8 mouse cellular contexts compared by ENCODE assay signal in genomic region chr7:135641698-135642507, GRCm38 (mm10).
DNase-seq lines count a peak whose midpoint lies in the region; ATAC-seq and TF ChIP-seq lines count a peak whose summit lies in the region.

No protein-coding gene starts in this region.

- in situ Hi-C loops in ES-E14 (cut with MboI; ENCODE audit: low sequenced_read_pairs in 2 of 2, unreplicated experiment in 2 of 2), result no loop called here

- peak; percentile 55 for DNase-seq in heart, postnatal 4 days
- no peak for DNase-seq in heart, embryonic 10.5 days (ENCODE audit: low spot score)
- DNase-seq in ES-E14 (ENCODE audit: low read depth, low spot score), result peak; percentile 56
- peak; percentile 63 for DNase-seq in cerebellum, adult 9-11 months
- DNase-seq in frontal cortex, postnatal 14 days (ENCODE audit: low spot score in 2 of 2), result peak; percentile 61 to 65
- peak; percentile 75 for DNase-seq in layer of hippocampus, postnatal 36 days
- peak; percentile 85 for DNase-seq in midbrain, embryonic 14.5 days
- no peak for DNase-seq in c-Kit-positive CD71-positive TER-119-positive erythroid progenitor cells, embryonic 14.5 days (ENCODE audit: low spot score)

- no peak overlapping the region for H3K9ac ChIP-seq in ES-E14 (ENCODE audit: insufficient read depth, low read depth, low read length, poor library complexity, severe bottlenecking)
- no peak overlapping the region for H3K9ac ChIP-seq in midbrain, embryonic 14.5 days (replicated peaks; ENCODE audit: low read length)

- peak; percentile 37; the same call in 1 of the 2 replicates for ATAC-seq in midbrain, embryonic 14.5 days (ENCODE audit: low FRiP score, low TSS enrichment)

- no peak overlapping the region for H3K4me2 ChIP-seq in midbrain, embryonic 14.5 days (ENCODE audit: low read length)

- H3K4me1 ChIP-seq in heart, embryonic 10.5 days, result no peaks in the 10 kb centered on the region
- H3K4me1 ChIP-seq in ES-E14 (ENCODE audit: control insufficient read depth in 2 of 2, insufficient read depth in 2 of 2, low read length in 2 of 2, poor library complexity in 1 of 2), result peaks cover 0 to 12% of the 10 kb centered on the region in 2 experiments; a peak in 1 of 4 replicates
- peaks cover 4% of the 10 kb centered on the region; the same call in 1 of the 2 replicates for H3K4me1 ChIP-seq in midbrain, embryonic 14.5 days (ENCODE audit: control insufficient read depth, insufficient read depth, low read length)

- no peaks in the 10 kb centered on the region for H3K27me3 ChIP-seq in heart, embryonic 10.5 days (ENCODE audit: insufficient read depth, poor library complexity, severe bottlenecking)
- H3K27me3 ChIP-seq in midbrain, embryonic 14.5 days (ENCODE audit: control insufficient read depth, insufficient read depth, low read length), result no peaks in the 10 kb centered on the region

- no peaks in the 10 kb centered on the region for H3K36me3 ChIP-seq in heart, embryonic 10.5 days
- no peaks in the 10 kb centered on the region for H3K36me3 ChIP-seq in ES-E14 (ENCODE audit: control insufficient read depth, insufficient read depth, low read length, poor library complexity, severe bottlenecking)
- H3K36me3 ChIP-seq in midbrain, embryonic 14.5 days (ENCODE audit: control insufficient read depth, insufficient read depth, low read length), result no peaks in the 10 kb centered on the region

- no peak overlapping the region for H3K4me3 ChIP-seq in heart, embryonic 10.5 days
- 0 out of 4 replicates have a peak overlapping the region, but pooled peaks of 1 of the 2 experiments have one; percentile 15 for H3K4me3 ChIP-seq in ES-E14 (ENCODE audit: insufficient read depth in 1 of 2, low read depth in 1 of 2, low read length in 2 of 2, poor library complexity in 1 of 2, severe bottlenecking in 1 of 2)
- H3K4me3 ChIP-seq in midbrain, embryonic 14.5 days (replicated peaks; ENCODE audit: low read depth, low read length), result no peak overlapping the region

- 67% methylated on average over 14 of the region's 14 CpGs for WGBS in heart, embryonic 10.5 days
- 52% methylated on average over 14 of the region's 14 CpGs for WGBS in midbrain, embryonic 14.5 days

- no peak overlapping the region for H3K27ac ChIP-seq in heart, embryonic 10.5 days
- no peak overlapping the region for H3K27ac ChIP-seq in ES-E14 (ENCODE audit: insufficient read depth, low read depth, low read length, poor library complexity, severe bottlenecking)
- H3K27ac ChIP-seq in midbrain, embryonic 14.5 days (replicated peaks; ENCODE audit: low read depth, low read length), result no peak overlapping the region

- H3K9me3 ChIP-seq in heart, embryonic 10.5 days, result no peaks in the 10 kb centered on the region
- H3K9me3 ChIP-seq in ES-E14 (ENCODE audit: control insufficient read depth, insufficient read depth, low read depth, low read length), result no peaks in the 10 kb centered on the region
- no peaks in the 10 kb centered on the region for H3K9me3 ChIP-seq in midbrain, embryonic 14.5 days (ENCODE audit: control insufficient read depth, low read length)

TF ChIP-seq in ES-E14, 5 proteins besides CTCF, POLR2A, EP300 and RAD21:
- TF ChIP-seq MAFK (IDR thresholded peaks at IDR 0.05; ENCODE audit: insufficient read depth, low read depth, low read length) (no peak), CHD2 (IDR thresholded peaks at IDR 0.05; ENCODE audit: low read depth, low read length) (no peak)

Comparison
In these comparisons a context has a peak if more than half of its experiments do, and no peak if none do; other contexts are left out.
1. DNase-seq: peak in heart, postnatal 4 days (single experiment), ES-E14 (single experiment), cerebellum, adult 9-11 months (single experiment), frontal cortex, postnatal 14 days (2 of 2), layer of hippocampus, postnatal 36 days (2 of 2) and midbrain, embryonic 14.5 days (single experiment); none in heart, embryonic 10.5 days (single experiment) and c-Kit-positive CD71-positive TER-119-positive erythroid progenitor cells, embryonic 14.5 days (single experiment).